Mouse (Mus musculus): ENCODE measurements around the gene Pitpnm2. TPM values are rescaled to one million over a fixed set of nuclear protein-coding genes. Genes with fewer than 3 reads are reported as not detected.

The Pitpnm2 gene
- polyA plus RNA-seq, 1 experiment = 54.9 TPM

DNA sequence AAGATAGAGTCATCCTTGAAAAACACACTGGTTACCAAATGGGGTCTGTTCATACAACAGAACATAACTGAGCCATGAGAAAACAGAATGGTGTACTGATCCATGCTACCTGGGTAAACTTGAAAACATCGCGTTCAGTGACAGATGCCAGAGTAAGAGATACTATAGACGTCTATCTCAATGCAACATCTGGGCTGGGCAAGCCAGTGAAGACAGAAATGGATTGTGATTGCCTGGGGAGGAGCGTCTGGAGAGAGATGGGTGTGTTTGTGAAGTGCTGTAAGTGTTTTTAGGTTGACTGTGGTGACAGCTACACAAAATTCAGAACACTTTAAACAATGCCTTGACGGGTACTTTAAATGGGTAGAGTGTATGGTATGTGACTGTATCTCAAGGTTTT, 48.7 kb downstream of the Pitpnm2 start:
- Histone ChIP-seq H3K4me3 (ENCODE audit: control insufficient read depth, low read depth, low read length) (no peak overlapping the region), H3K4me1 (ENCODE audit: control insufficient read depth, insufficient read depth, low read length) (no peaks in the 10 kb centered on the region; the same call in 1 of the 2 replicates), H3K36me3 (ENCODE audit: control insufficient read depth, insufficient read depth, low read length) (no peaks in the 10 kb centered on the region), H3K27me3 (ENCODE audit: control insufficient read depth, insufficient read depth, low read length) (no peaks in the 10 kb centered on the region), H3K27ac (ENCODE audit: control insufficient read depth, insufficient read depth, low read depth, low read length) (no peak overlapping the region)
- TF ChIP-seq CTCF (IDR thresholded peaks at IDR 0.05; ENCODE audit: control insufficient read depth, insufficient read depth, insufficient replicate concordance, low read depth, low read length) (no peak), POLR2A (IDR thresholded peaks at IDR 0.05; ENCODE audit: control insufficient read depth, low read depth, low read length) (no peak)

- no peaks in the 10 kb centered on the region for H3K36me3 ChIP-seq (ENCODE audit: control insufficient read depth, insufficient read depth, low read length)
- H3K27me3 ChIP-seq (ENCODE audit: control insufficient read depth, insufficient read depth, low read length) = no peaks in the 10 kb centered on the region
- H3K4me1 ChIP-seq (ENCODE audit: control insufficient read depth, insufficient read depth, low read length) = peaks cover under 1% of the 10 kb centered on the region; the same call in 1 of the 2 replicates
- TF ChIP-seq CTCF (IDR thresholded peaks at IDR 0.05; ENCODE audit: control insufficient read depth, insufficient read depth, insufficient replicate concordance, low read depth, low read length) = no peak
- TF ChIP-seq POLR2A (IDR thresholded peaks at IDR 0.05; ENCODE audit: control insufficient read depth, low read depth, low read length) = no peak
- H3K4me3 ChIP-seq (ENCODE audit: control insufficient read depth, low read depth, low read length) = no peak overlapping the region
- no peak overlapping the region for H3K27ac ChIP-seq (ENCODE audit: control insufficient read depth, insufficient read depth, low read depth, low read length)
These were observed 50.4 kb downstream of the Pitpnm2 start for GRCm38 (mm10) chr5:124199168-124199567.

DNA sequence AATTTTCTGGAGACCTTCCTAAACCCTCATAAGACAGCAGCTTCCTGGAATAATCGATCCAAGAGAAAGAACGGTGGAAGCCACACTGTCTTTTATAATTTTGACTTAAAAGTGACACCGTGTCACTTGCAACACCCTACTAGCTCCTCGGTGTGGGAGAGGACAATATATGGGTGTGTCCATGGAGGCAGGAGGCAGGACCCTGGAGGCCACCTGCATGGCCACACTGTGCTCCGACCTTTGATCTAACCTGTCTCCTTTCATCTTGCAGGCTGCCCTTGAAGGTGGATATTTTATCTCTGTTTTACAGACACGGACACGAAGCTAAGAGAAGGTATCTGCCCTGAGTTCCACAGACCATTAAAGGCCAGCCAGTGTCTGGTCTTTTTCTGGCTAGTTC, 51.1 kb downstream of the Pitpnm2 start:
- no peaks in the 10 kb centered on the region for H3K27me3 ChIP-seq (ENCODE audit: control insufficient read depth, insufficient read depth, low read length)
- H3K4me3 ChIP-seq (ENCODE audit: control insufficient read depth, low read depth, low read length) = no peak overlapping the region
- no peaks in the 10 kb centered on the region for H3K36me3 ChIP-seq (ENCODE audit: control insufficient read depth, insufficient read depth, low read length)
- TF ChIP-seq POLR2A (IDR thresholded peaks at IDR 0.05; ENCODE audit: control insufficient read depth, low read depth, low read length) (no peak), CTCF (IDR thresholded peaks at IDR 0.05; ENCODE audit: control insufficient read depth, insufficient read depth, insufficient replicate concordance, low read depth, low read length) (no peak)
- H3K27ac ChIP-seq (ENCODE audit: control insufficient read depth, insufficient read depth, low read depth, low read length) = no peak overlapping the region
- H3K4me1 ChIP-seq (ENCODE audit: control insufficient read depth, insufficient read depth, low read length) = peaks cover 6% of the 10 kb centered on the region; the same call in 1 of the 2 replicates

- no peak overlapping the region for H3K4me3 ChIP-seq (ENCODE audit: control insufficient read depth, low read depth, low read length)
- TF ChIP-seq CTCF (IDR thresholded peaks at IDR 0.05; ENCODE audit: control insufficient read depth, insufficient read depth, insufficient replicate concordance, low read depth, low read length) (no peak), POLR2A (IDR thresholded peaks at IDR 0.05; ENCODE audit: control insufficient read depth, low read depth, low read length) (no peak)
- no peaks in the 10 kb centered on the region for H3K27me3 ChIP-seq (ENCODE audit: control insufficient read depth, insufficient read depth, low read length)
- no peaks in the 10 kb centered on the region for H3K36me3 ChIP-seq (ENCODE audit: control insufficient read depth, insufficient read depth, low read length)
- peaks cover 6% of the 10 kb centered on the region; the same call in 1 of the 2 replicates for H3K4me1 ChIP-seq (ENCODE audit: control insufficient read depth, insufficient read depth, low read length)
- no peak overlapping the region for H3K27ac ChIP-seq (ENCODE audit: control insufficient read depth, insufficient read depth, low read depth, low read length)
These were observed 53.5 kb downstream of the Pitpnm2 start for GRCm38 (mm10) chr5:124196082-124196481.

GRCm38 (mm10) chr5:124194386-124195084, 55.0 kb downstream of the Pitpnm2 start:
- Histone ChIP-seq H3K4me3 (ENCODE audit: control insufficient read depth, low read depth, low read length) (no peak overlapping the region), H3K27ac (ENCODE audit: control insufficient read depth, insufficient read depth, low read depth, low read length) (peak overlapping the region; percentile 52), H3K36me3 (ENCODE audit: control insufficient read depth, insufficient read depth, low read length) (no peaks in the 10 kb centered on the region), H3K27me3 (ENCODE audit: control insufficient read depth, insufficient read depth, low read length) (no peaks in the 10 kb centered on the region), H3K4me1 (ENCODE audit: control insufficient read depth, insufficient read depth, low read length) (peaks cover 10% of the 10 kb centered on the region)
- TF ChIP-seq POLR2A (IDR thresholded peaks at IDR 0.05; ENCODE audit: control insufficient read depth, low read depth, low read length) (no peak), CTCF (IDR thresholded peaks at IDR 0.05; ENCODE audit: control insufficient read depth, insufficient read depth, insufficient replicate concordance, low read depth, low read length) (no peak)

DNA sequence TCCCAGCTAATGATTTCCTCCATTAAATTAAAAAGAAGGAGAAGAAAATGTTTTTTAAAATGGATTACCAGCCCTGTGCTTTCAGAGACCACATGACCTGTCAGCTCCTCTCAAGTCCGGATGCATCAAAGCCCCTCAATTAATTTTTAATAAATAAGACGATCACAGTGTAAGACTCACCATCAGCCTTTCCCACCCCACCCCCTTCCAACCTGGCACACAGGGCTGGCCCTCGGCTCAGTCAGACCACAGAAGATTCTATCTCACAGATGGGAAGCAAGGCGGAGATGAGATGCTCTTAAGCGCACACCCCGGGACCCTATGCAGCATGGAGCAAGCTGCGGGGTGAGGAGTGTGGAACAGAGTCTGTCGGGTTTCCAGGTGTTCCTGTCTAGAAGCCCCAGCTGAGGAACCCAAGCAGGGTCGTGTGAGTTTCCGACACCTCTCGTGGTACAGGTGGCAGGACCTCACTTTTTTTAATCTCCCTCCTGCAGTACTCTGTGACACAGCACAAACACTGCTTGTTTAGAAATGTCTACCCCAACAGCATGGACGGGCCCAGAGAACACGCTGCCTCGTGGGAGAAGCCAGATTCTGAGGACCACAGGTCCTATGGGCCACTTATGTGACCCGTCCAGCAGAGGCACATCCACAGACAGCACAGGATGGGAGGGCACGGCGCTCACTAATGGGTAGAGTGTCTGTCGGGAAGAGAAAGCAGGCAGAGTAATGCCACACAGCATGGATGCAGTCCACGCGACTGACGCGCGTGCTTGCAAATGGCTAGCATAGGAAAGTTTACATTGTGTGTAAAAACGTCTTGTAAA, 56.1 kb downstream of the Pitpnm2 start:
- Histone ChIP-seq H3K4me3 (ENCODE audit: control insufficient read depth, low read depth, low read length) (no peak overlapping the region), H3K4me1 (ENCODE audit: control insufficient read depth, insufficient read depth, low read length) (peaks cover 10% of the 10 kb centered on the region), H3K36me3 (ENCODE audit: control insufficient read depth, insufficient read depth, low read length) (no peaks in the 10 kb centered on the region), H3K27me3 (ENCODE audit: control insufficient read depth, insufficient read depth, low read length) (no peaks in the 10 kb centered on the region), H3K27ac (ENCODE audit: control insufficient read depth, insufficient read depth, low read depth, low read length) (peak overlapping the region; percentile 46)
- no peak for TF ChIP-seq POLR2A (IDR thresholded peaks at IDR 0.05; ENCODE audit: control insufficient read depth, low read depth, low read length)
- TF ChIP-seq CTCF (IDR thresholded peaks at IDR 0.05; ENCODE audit: control insufficient read depth, insufficient read depth, insufficient replicate concordance, low read depth, low read length) = no peak

- no peak overlapping the region for H3K27ac ChIP-seq (ENCODE audit: control insufficient read depth, insufficient read depth, low read depth, low read length)
- no peak for TF ChIP-seq CTCF (IDR thresholded peaks at IDR 0.05; ENCODE audit: control insufficient read depth, insufficient read depth, insufficient replicate concordance, low read depth, low read length)
- no peak for TF ChIP-seq POLR2A (IDR thresholded peaks at IDR 0.05; ENCODE audit: control insufficient read depth, low read depth, low read length)
- H3K27me3 ChIP-seq (ENCODE audit: control insufficient read depth, insufficient read depth, low read length) = no peaks in the 10 kb centered on the region
- H3K36me3 ChIP-seq (ENCODE audit: control insufficient read depth, insufficient read depth, low read length) = no peaks in the 10 kb centered on the region
- H3K4me1 ChIP-seq (ENCODE audit: control insufficient read depth, insufficient read depth, low read length) = peaks cover 12% of the 10 kb centered on the region
- no peak overlapping the region for H3K4me3 ChIP-seq (ENCODE audit: control insufficient read depth, low read depth, low read length)
These were observed 56.8 kb downstream of the Pitpnm2 start for GRCm38 (mm10) chr5:124192726-124193285.
